Mouse (Mus musculus) liver, embryonic 14.5 days (tissue): ENCODE data around the gene Snrpg. TPM values are rescaled to one million over a fixed set of nuclear protein-coding genes. Genes with fewer than 3 reads are reported as not detected.

ENCODE experiments used
- ATAC-seq: fragments of 200-750 bp; cut with Nextera tagmentation; 2 replicates; pipeline ENCODE4 v1.8.0; 2017; ENCODE audit warnings: moderate number of reproducible peaks, mild to moderate bottlenecking, moderate library complexity; ENCODE audit not compliant: insufficient read depth
- DNase-seq, 3 experiments: peaks; one replicate each; pipeline ENCODE4 v3.0.0-alpha.2; 2012 to 2013; ENCODE audit warnings: low read depth in 3 of 3, low spot score in 3 of 3
- H3K27ac ChIP-seq: fragments of 300-500 bp; sonication (generic); 2 replicates; pipeline ENCODE4 v1.5.1; 2014; ENCODE audit warnings: moderate library complexity, mild to moderate bottlenecking, control low read depth, inconsistent platforms
- H3K27me3 ChIP-seq: fragments of 300-500 bp; sonication (generic); 2 replicates; pipeline ENCODE4 v1.6.1; 2014; ENCODE audit warnings: mild to moderate bottlenecking, low read length, moderate library complexity; ENCODE audit not compliant: control insufficient read depth, insufficient read depth
- H3K36me3 ChIP-seq: fragments of 300-500 bp; sonication (generic); replicated peaks from 2 replicates; pipeline ENCODE4 v1.6.1; 2014; ENCODE audit warnings: low read depth; ENCODE audit not compliant: control insufficient read depth, insufficient read depth
- H3K4me1 ChIP-seq, 2 experiments: fragments of 200-500 bp in 1 of 2; fragments of 300-500 bp in 1 of 2; sonication (generic) in 1 of 2; replicated peaks; 2 replicates each; pipeline ENCODE4 v1.6.1; 2012 to 2014; ENCODE audit warnings: antibody characterized with exemption in 1 of 2, inconsistent platforms in 1 of 2, low read length in 1 of 2; ENCODE audit not compliant: control insufficient read depth in 2 of 2, insufficient read depth in 2 of 2
- H3K4me2 ChIP-seq: fragments of 300-500 bp; sonication (generic); 2 replicates; pipeline ENCODE4 v1.6.1; 2014; ENCODE audit warnings: low read depth, mild to moderate bottlenecking, control low read depth, moderate library complexity
- H3K4me3 ChIP-seq, 2 experiments: fragments of 200-500 bp in 1 of 2; fragments of 300-500 bp in 1 of 2; sonication (generic) in 1 of 2; 2 replicates each; pipeline ENCODE4 v1.5.1; 2012 to 2014; ENCODE audit warnings: low read depth in 2 of 2, low read length in 2 of 2, mild to moderate bottlenecking in 2 of 2, control low read depth in 1 of 2, inconsistent platforms in 1 of 2, moderate library complexity in 1 of 2; ENCODE audit not compliant: insufficient read depth in 1 of 2
- H3K9ac ChIP-seq: fragments of 300-500 bp; sonication (generic); replicated peaks from 2 replicates; pipeline ENCODE4 v1.6.1; 2014; ENCODE audit warnings: mild to moderate bottlenecking, control low read depth, moderate library complexity
- H3K9me3 ChIP-seq: fragments of 300-500 bp; sonication (generic); 2 replicates; pipeline ENCODE4 v1.6.1; 2016; ENCODE audit warnings: low read length, mixed read lengths; ENCODE audit not compliant: control insufficient read depth
- CTCF ChIP-seq: IDR thresholded peaks from 2 replicates; pipeline ENCODE4 v1.5.1; 2016; ENCODE audit warnings: antibody characterized with exemption, low read depth, control low read depth
- EP300 ChIP-seq: IDR thresholded peaks from 2 replicates; pipeline ENCODE4 v1.6.1; 2016; ENCODE audit warnings: antibody characterized with exemption, low read depth
- WGBS: fragments of 180-500 bp; shearing (Covaris S2); extraction: QIAGEN DNeasy Blood & Tissue Kit; methylation state at CpG from one replicate; pipeline ENCODE4 v1.1.7; 2014; ENCODE audit not compliant: insufficient replicate concordance; 5-methylcytosine and 5-hydroxymethylcytosine counted together
- polyA plus RNA-seq, 2 experiments: library from polyadenylated mRNA; depleted of rRNA in 1 of 2; stranded (reverse) in 1 of 2; unstranded in 1 of 2; fragments of >200 nt; fragmentation: Nextera tagmentation in 1 of 2; extraction: Ambion mirVana in 1 of 2; gene quantifications; 2 replicates each; pipeline versions ENCODE4 v1.2.1 to v1.2.3; 2012 to 2014

Snrpg gene
- polyA plus RNA-seq, 2 experiments: 135 to 440 TPM

DNA sequence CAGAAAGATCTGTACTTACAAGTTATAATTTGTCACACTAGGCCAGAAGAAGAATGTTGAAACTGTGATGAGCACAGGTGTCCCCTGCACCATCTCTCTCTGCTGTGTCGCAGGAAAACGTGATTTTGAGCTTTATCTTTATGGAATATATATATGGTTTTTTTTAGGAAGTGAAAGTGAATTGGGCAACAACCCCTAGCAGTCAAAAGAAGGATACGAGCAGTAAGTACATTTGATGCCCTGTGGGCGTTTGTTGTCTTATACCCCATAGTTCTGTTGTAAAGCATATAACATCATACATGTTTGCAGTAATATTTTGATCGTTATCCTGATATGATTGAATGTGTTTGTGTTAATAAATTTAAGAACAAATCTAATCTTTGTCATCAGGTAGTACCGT is 47.6 kb downstream of the Snrpg start:
- DNase-seq: no peak
- Histone ChIP-seq H3K27ac (no peak overlapping the region), H3K27me3 (no peaks in the 10 kb centered on the region), H3K9me3 (no peaks in the 10 kb centered on the region), H3K36me3 (peaks cover 6% of the 10 kb centered on the region), H3K9ac (no peak overlapping the region), H3K4me2 (no peak overlapping the region), H3K4me1 (no peaks in the 10 kb centered on the region), H3K4me3 (no peak overlapping the region)
- TF ChIP-seq CTCF (no peak), EP300 (no peak)
- 70% methylated on average over 6 of the region's 6 CpGs for WGBS
- ATAC-seq: no peak

DNA sequence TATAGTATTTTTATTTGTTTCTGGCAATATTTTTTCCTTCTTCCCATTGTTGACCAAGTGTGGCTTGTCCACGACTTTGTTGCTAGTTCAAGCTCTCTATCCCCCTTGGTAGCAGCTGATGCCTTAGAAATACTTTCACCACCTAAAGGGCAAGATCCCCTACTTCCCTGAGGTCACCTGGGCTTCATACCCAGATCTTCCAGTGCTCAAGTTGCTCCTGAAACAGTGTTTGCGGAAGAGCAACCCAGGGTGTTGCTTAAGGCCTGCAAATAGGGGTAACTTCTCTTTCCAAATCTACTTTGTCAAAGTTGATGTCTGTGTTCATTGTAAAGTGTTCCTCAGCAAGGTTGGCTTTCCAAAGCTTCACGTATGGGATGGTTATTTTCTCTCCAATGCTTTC is 48.1 kb downstream of the Snrpg start:
- 78% methylated on average over 3 of the region's 3 CpGs for WGBS
- TF ChIP-seq CTCF (no peak), EP300 (no peak)
- H3K36me3 ChIP-seq: peaks cover 6% of the 10 kb centered on the region

DNA sequence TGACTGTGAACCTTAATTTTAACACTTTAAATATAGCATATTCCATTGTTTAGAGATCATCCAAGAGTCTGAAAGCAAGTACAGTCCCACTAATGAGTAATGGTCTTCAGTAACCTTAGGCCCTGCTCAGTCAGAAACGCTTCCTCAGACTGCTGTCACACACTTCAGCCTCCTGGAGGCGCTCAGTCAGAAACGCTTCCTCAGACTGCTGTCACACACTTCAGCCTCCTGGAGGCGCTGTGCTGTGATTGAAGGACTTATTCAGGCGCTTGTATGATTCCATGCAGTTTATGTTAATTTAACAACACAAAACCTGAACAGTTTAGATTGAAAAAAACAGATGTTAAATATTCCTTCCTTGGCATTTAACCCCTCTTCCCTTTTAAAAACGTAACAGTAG is 49.4 kb downstream of the Snrpg start:
- Histone ChIP-seq H3K4me1 (no peaks in the 10 kb centered on the region), H3K9ac (no peak overlapping the region), H3K4me2 (no peak overlapping the region), H3K27ac (no peak overlapping the region), H3K4me3 (no peak overlapping the region), H3K27me3 (no peaks in the 10 kb centered on the region), H3K36me3 (peaks cover 5% of the 10 kb centered on the region), H3K9me3 (no peaks in the 10 kb centered on the region)
- ATAC-seq (no peak), DNase-seq (no peak)
- TF ChIP-seq CTCF: peak; percentile 60
- no peak for TF ChIP-seq EP300
- 77% methylated on average over 6 of the region's 6 CpGs for WGBS

More for the DNA sequence above, 48.1 kb downstream of the Snrpg start:
- DNase-seq (no peak), ATAC-seq (no peak)
- H3K9ac ChIP-seq: no peak overlapping the region
- H3K4me1 ChIP-seq: no peaks in the 10 kb centered on the region
- H3K27me3 ChIP-seq: no peaks in the 10 kb centered on the region
- H3K9me3 ChIP-seq: no peaks in the 10 kb centered on the region
- no peak overlapping the region for H3K27ac ChIP-seq
- H3K4me3 ChIP-seq: no peak overlapping the region
- H3K4me2 ChIP-seq: no peak overlapping the region

DNA sequence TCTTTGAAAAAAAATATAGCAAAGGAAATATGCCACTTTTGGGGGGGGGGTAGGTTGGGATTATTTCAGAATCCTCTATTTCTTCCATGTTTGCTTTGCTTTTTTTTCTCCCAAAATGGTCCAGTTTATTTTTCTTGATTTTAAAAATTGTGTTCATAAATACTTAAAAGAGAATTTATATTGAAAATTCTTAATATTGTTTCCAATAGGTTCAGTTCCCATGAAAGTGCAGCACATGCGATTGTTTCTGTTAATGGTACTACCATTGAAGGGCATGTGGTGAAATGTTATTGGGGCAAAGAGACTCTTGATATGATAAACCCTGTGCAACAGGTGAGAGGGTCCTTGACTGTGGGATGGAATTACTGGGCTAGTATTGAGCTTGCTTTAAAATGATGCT is 55.3 kb downstream of the Snrpg start, which contains the start of gene Gm44790:
TSS of gene Gm44790 (plus strand) at position 301 of the 400 bp plus-strand sequence.
- 91% methylated on average over 1 of the region's 1 CpGs for WGBS
- Histone ChIP-seq H3K9me3 (no peaks in the 10 kb centered on the region), H3K4me3 (no peak within 1 kb of the TSS), H3K9ac (no peak within 1 kb of the TSS), H3K36me3 (peaks cover 22% of the 10 kb centered on the region), H3K4me1 (no peaks in the 10 kb centered on the region), H3K27me3 (no peaks in the 10 kb centered on the region), H3K4me2 (no peak within 1 kb of the TSS), H3K27ac (no peak within 1 kb of the TSS)
- ATAC-seq (no peak), DNase-seq (no peak)
- TF ChIP-seq EP300 (no peak), CTCF (no peak)

Other genes with a start within 250 kb of the Snrpg start
- 0.96 and 0.99 TPM in 2 replicates for gene Tgfa, start 176.1 kb upstream of the Snrpg start, polyA plus RNA-seq (2012; rRNA removed)
- 1.7 and 2.2 TPM in 2 replicates for gene Tgfa, start 176.1 kb upstream of the Snrpg start, polyA plus RNA-seq (2014; fragmentation: Nextera tagmentation; extraction: Ambion mirVana)
- gene Fam136a, start 5.7 kb upstream of the Snrpg start, polyA plus RNA-seq (2012; rRNA removed): 15.5 and 27.6 TPM in 2 replicates
- 62.8 and 64.8 TPM in 2 replicates for gene Fam136a, start 5.7 kb upstream of the Snrpg start, polyA plus RNA-seq (2014; fragmentation: Nextera tagmentation; extraction: Ambion mirVana)
- gene Pcyox1, start 25.9 kb downstream of the Snrpg start, polyA plus RNA-seq (2012; rRNA removed): 17.7 and 22.0 TPM in 2 replicates
- gene Pcyox1, start 25.9 kb downstream of the Snrpg start, polyA plus RNA-seq (2014; fragmentation: Nextera tagmentation; extraction: Ambion mirVana): 37.7 and 39.4 TPM in 2 replicates
- gene Tia1, start 32.9 kb downstream of the Snrpg start, polyA plus RNA-seq (2012; rRNA removed): 13.5 and 14.7 TPM in 2 replicates
- gene Tia1, start 32.9 kb downstream of the Snrpg start, polyA plus RNA-seq (2014; fragmentation: Nextera tagmentation; extraction: Ambion mirVana): 16.0 and 16.9 TPM in 2 replicates
- 0.11 TPM in 1 of 2 replicates, not detected in the other for gene Gm44790, start 55.4 kb downstream of the Snrpg start, polyA plus RNA-seq (2012; rRNA removed)
- not detected in 2 replicates for gene Gm44790, start 55.4 kb downstream of the Snrpg start, polyA plus RNA-seq (2014; fragmentation: Nextera tagmentation; extraction: Ambion mirVana)
- gene C87436, start 67.1 kb downstream of the Snrpg start, polyA plus RNA-seq (2012; rRNA removed): 4.7 and 6.2 TPM in 2 replicates
- 10.5 and 10.7 TPM in 2 replicates for gene C87436, start 67.1 kb downstream of the Snrpg start, polyA plus RNA-seq (2014; fragmentation: Nextera tagmentation; extraction: Ambion mirVana)
- gene Pcbp1, start 155.0 kb downstream of the Snrpg start, polyA plus RNA-seq (2012; rRNA removed): 124 and 136 TPM in 2 replicates
- 188 and 220 TPM in 2 replicates for gene Pcbp1, start 155.0 kb downstream of the Snrpg start, polyA plus RNA-seq (2014; fragmentation: Nextera tagmentation; extraction: Ambion mirVana)